Mouse (Mus musculus): ENCODE results near the gene Zfp57.

DNA sequence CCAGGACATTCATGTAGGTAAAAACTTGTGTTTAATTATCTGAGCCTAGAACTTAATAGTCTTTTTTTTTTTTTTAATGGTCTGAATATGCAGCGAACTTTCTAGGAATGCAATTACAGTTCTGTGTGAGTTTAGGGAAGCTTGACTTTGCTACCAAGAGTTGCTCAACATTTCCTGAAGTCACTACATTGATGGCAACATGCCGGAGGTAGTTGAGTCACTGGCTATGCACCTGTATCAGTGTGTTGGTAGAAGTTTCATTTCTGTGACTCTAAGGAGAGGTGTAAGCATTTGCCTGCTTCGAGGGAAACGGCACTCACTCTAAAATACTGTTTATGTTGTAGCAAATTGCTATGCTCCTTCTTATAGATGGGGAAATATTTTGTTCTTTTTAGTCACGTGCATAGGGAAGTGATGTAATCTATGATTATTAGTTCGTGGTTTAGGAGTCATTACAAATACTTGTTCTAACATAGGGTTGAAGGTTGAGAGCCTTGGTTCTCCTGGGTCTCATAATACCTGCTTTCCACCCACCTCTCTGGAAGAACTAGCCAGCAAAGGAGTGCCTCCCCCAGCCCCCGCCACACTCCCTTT is 43.8 kb downstream of the Zfp57 start:
- TF ChIP-seq ZNF384 (IDR thresholded peaks at IDR 0.05; ENCODE audit: low read depth, low read length) (no peak), ZKSCAN1 (IDR thresholded peaks at IDR 0.05; ENCODE audit: borderline replicate concordance, low read depth, low read length) (no peak), MEF2A (IDR thresholded peaks at IDR 0.05; ENCODE audit: borderline replicate concordance, low read depth, low read length) (no peak), CTCF (conservative IDR thresholded peaks at IDR 0.05 in 1 of 2, IDR thresholded peaks at IDR 0.05 in 1 of 2; ENCODE audit: low read depth in 2 of 2, low read length in 2 of 2) (no peak), CHD2 (IDR thresholded peaks at IDR 0.05; ENCODE audit: low read length) (no peak)

Data from CH12.LX (cell line).